Mouse (Mus musculus) skeletal muscle tissue, adult 2 months (tissue): ENCODE measurements at regions not wholly inside any gene's neighbourhood (a gene's known extent, or its start where the extent isn't known, plus 50 kb on each side); places are given as distances from the start of the nearest gene placed in this dataset.

Experiments
- DNase-seq: peaks from one replicate; pipeline ENCODE4 v3.0.0-alpha.2; 2012; ENCODE audit warnings: low read depth, low spot score

DNA sequence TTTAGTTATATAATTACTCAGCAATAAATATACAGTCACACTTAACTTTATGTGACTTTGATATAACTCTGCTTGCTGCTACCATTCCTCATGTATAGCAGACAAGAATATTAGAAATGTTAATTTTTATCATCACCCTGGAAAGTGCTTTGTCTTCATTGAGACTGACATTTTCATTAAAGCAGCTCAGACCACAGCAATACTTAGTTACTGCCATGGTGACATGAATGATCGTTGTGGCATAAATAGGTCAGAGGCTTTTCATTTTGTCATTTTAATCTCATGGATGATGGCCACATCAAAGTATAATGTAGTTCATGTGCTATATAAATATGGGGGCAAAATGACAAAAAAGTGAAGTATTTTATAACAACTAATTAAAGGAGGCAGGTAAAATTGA is 498.1 kb downstream of the Slc22a22 start:
- DNase-seq: no peak

DNA sequence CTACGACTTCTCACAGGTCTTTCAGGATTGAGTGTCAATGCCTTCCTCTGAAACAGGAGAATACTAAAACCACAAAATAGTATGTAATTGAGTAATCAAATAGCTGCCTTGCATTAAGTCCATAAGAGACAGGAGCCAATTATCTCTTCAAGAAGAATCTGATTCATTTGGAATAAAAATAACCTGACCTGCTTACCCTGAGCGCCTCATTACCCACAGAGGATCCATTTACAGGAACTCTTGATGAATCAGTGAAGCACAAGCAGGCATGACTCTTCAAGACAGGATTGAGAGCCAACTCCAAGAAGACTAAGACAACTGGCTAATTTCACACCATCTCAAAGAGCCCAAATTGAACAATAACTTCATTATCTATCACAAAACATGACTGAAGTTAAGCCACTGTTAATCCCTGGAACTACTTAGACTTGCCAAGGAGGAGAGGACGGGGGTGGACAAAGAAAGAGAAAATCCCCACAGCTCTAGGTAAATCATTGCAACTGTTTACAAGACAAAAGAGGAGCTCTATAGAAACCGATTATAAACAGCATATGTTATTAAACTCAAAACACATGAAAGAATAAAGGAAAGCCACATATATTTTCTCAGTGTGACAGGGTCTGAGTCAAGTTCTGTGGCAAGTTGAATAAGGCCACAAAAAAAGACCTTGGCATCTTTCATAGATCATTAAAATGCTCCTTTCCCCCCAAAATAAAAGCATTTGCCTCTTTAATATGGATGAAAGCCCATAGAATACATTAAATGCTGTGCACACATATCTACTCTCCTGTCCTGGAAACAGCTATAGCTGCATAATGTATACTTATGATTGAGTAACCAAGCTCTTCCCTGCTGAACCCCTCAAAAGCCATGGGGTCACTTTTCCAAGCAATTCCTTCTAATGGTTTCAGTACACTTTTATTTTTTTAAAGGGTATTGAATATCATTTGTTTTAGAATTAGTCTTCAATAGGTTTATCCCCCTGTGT is 501.7 kb downstream of the Slc22a22 start:
- no peak for DNase-seq

DNA sequence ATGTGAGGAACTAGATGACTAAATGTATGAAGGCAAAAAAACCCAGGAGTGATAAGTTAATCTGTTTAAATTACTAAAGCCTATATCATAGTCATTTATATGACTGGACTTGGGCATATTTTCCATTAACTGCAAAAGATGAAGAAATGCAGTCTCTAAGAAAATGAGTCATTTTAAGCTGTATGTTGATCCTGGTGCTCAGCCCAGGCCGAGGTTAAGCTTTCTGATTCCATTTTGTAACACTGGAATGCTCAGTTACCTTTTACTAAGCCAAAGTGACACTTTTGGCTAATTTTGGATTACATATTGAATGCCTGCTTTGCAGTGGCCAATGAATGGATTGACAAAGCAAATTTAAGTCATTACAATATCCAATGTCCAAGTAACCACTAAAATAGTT is 507.3 kb downstream of the Slc22a22 start:
- DNase-seq: no peak

DNA sequence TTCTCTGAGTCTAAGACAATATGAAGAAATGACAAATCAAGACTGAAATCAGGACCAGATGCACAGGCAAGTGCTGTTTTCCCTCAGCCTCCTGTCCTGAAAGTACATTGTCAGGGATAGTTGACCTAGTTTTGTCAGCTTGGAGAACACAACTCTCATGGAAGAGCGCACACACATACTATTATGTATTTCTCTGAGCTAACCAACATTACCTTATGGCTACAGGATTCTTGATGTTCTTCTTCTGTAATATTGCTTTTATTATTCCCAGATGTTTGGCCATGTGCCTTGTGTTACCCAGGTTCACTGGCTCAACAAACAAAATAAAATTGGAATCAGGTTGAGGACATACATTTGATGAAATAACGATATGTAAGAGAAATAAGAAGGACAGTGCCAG is 521.1 kb downstream of the Slc22a22 start:
- no peak for DNase-seq

DNA sequence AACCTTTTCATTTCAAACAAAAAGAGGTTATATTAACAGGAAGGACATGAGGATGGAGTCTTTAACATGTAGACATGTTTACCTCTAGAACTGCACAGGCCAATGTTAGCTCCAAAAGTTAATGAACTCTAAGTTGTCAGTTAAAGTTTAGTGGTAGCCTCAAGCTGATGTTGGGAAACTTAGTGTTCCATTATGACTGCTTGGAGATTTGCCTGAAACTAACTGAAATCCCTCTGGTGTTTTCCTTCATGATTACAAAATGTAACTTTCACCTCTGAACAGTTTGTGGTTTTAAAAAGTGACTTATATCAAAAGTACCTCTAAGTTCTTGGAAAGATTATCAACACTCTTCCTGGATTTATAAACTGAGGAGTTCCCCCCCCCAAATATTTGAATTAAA is 525.2 kb downstream of the Slc22a22 start:
- DNase-seq: no peak

DNA sequence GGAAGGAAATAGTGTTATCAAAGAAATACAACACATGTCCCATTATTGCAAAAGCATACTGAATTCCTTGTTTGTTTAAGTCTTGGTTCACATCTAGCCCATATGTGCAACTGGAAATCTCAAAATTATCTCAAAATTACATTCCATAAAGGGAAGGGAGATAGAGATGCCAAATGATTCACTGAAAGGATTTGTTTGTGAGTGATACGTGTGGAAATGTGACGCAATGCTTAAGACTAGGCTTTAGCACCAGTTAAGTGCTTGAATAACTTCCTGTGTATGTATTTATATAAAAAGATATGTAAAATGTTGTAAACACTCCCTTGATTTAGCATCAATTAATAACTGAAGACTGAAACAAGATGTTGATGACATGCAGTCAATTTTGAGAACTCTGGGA is 526.6 kb downstream of the Slc22a22 start:
- no peak for DNase-seq

DNA sequence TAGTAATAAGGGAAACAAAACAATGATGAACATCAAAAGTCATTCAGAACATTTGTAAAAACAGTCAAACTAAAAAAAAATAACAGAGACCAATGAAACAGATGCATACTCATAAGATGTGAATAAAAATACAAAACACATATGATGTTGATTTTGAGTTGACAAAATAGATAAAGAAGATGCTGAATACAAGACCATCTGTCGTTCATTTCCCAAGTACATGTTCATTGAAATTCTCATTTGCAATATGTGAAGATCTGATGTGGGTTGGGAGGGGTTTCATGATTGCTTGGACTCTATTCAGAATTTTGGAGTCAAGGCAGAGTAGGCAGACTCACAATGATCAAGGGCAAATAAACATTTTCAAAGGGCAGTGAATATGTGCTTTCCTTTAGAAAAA is 536.5 kb downstream of the Slc22a22 start:
- no peak for DNase-seq

DNA sequence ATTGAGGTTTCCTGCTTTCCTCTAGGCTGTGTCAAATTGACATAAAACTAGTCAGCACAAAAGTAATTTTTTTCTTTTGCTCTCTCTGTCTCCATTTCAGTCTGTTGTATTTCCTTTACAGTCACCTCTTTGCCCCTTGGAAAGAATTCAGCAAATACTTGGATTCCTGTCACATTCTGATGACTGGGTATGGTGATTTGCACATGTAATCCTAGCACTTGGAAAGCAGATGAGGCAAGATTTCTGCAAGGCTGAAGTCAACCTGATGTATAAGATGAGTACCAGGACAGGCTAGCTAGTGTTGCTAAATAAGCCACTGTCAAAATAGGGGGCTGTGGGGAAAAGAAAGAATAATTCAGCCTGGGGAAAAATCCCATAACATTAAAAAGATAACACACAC is 580.9 kb downstream of the Slc22a22 start:
- DNase-seq: no peak

DNA sequence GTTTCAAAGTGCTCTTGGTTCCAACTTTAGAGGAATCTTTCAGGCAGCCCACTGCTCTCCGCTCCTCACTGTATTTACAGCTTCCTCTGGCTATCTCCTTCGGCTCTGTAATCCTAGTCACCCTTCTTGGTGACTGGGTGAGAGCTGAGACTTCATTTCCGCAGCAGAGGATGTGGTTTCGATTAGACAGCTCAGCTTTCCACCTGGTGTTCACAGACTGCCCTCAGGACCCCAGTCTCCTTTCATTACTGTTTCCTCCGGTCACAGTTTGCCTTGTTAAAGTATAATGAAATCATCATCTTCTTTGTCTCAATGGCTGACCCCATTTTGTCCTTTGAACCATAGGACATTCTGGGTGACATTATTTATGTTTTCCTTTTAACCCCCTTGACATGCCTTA is 595.9 kb downstream of the Slc22a22 start:
- no peak for DNase-seq

DNA sequence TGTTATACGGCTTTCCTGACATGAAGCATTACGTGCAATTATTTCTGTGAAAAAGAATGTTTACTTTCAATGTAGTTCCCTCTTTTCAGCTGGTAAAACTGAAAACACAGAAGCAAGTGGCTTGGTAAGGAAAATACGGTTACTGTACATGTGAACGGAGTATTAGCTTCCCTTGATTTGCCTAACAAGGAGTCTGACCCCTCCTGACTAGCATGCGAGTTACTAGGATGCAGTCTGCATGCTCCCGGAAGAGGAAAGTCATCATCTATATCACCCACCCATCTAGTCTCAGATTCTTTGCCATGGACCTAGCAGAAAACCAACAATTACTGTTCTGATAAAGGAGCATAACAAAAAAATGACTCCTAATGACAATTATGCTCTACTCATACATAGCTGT is 611.5 kb downstream of the Slc22a22 start:
- no peak for DNase-seq

DNA sequence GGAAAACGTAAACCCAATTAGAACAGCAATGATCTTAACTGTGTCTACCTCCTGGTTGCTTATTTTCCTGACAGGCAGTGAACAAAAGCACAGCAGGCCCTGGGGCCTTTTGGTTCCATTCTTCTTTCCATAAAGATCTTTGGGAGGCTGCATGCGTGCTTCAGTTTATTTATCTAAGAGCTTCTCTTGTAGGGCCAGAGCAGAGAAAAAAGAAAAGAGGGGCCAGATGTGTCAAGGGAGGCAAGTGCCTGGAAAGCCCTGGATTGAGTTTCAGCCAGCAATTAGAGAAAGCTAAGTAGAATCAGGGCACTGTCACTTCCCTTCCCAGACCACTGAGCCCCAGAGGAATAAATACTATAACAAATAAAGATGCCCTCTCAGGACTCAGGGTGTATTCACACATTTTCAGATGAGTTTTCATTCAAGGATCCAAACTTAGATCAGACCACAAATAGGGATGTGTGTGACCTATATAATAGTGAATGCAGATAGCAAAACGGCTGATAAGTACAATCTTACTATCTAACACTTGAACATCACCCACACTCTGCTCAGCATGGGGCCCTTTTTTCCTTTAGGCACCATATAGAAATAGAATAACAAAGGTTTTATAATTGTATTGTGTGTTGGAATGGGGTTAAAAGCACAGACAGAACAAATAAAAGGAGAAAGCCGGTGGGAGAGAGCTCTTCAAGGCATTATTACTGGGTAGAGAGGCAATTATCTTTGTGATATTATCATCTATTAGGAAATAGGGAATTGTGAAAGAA is 612.2 kb downstream of the Slc22a22 start:
- no peak for DNase-seq

DNA sequence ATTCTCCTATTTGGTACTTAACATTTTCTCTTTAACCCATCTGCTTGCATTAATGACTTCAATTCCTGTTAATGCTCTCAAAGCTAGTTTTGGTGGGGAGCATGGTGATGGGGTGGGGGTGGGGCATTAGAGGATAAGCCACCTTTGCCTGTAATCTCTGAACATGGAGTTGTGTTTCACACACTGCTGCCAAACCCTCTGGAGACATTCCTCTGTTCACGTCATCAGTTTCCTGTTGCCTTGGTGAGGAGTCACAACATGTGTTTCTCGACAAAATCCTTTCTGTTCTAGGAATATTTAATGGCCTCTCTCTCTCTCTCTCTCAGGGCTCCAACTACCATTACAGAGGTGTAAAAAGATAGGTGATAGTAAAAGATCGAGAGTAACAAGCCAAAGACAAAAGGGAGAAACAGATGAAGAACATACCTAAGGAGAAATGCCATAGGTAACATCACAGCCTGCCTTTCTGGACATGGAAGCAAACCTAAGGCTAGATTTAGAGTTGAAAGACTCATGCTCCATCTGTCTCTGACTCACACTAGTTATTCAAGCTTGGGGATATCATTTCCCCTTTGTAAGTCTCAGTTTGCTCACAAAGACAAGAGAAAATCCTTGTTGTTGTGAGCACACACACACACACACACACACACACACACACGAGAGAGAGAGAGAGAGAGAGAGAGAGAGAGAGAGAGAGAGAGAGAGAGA is 618.6 kb downstream of the Slc22a22 start:
- peak; percentile 6 for DNase-seq

DNA sequence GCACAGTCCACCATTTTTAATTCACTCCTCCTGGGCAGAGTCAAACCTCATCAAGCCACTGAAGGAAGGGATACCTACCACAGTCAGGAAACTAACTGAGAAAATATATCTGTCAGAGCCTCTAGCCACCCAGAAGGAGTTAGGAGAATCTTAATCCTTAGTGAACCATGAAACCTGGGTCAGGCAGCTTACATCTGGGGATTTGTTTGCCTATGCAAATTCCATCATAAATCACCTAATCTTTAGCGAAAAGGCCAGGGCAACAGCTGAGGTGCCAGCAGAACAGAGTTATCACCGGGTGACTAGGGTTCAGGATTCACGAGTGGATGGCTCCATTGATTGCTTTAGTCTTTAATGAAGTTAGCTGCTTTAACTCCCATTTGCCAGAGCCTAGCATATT is 619.3 kb downstream of the Slc22a22 start:
- no peak for DNase-seq

DNA sequence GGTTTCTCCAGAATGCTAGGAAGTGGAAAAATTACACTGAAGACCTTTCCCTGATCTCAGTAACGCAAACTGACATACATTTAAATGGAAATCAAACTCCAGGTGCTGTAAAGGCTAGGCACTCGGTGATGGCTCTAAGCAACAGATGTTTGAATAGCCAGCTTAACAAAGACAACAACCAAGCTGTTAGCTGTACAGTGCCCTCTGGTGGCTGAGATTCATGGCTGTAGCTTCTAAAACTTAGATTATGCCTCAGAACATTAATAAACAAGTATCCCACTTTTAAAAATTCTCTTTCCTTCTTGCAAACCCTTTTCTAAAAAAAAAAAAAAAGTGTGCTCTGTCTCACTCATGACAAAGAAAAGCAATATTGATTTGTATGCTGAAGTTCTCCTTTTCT is 621.4 kb downstream of the Slc22a22 start:
- DNase-seq: peak; percentile 21

DNA sequence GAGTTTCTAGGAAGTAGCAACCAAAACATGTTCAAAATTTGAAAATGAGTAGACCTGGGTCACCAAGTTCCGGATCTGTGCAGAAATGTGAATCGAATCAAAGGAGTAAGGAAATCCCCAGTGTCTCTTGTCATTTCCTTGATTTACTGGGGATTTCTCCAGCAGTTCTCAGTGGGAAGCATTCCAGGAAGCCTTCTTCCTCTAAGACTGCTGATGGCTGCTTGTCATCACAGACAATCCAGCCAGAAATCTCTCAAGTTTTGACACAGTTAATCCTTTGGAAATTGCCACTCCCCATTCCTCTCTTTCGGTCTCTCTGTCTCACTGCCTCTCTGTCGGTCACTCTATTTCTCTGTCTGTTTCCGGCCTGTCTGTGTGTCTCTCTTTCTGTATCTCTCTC is 624.3 kb downstream of the Slc22a22 start:
- no peak for DNase-seq

DNA sequence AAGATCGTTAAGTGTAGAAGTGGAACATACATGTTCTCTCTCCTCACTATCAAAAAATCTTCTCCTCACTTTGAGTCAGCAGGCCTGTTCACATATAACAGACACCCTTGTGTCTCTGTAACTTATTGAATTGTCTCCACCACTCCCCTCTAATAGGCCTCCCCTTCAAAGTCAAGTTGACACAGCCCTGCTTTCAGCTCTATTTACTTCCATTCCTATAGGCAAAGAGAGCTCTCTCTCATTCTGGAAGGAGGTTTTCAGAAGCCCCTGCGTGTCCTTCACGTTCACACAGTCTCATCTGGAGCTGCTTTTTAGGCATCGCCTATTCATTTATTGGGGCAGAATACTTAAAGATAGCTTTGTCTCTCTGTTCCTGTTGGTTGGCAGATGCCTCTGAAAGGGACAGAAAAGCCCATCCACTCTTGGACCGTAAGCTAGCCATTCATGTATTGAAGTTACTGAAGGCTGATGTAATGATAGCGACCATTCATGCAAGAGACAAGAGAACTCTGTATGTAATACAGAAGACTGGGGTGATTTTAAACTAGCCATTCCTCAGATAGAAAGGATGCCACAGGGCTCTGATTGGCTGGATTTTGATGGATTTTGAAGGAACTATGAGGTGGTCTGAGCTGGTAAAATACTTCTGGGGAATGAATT is 629.8 kb downstream of the Slc22a22 start:
- DNase-seq: no peak

DNA sequence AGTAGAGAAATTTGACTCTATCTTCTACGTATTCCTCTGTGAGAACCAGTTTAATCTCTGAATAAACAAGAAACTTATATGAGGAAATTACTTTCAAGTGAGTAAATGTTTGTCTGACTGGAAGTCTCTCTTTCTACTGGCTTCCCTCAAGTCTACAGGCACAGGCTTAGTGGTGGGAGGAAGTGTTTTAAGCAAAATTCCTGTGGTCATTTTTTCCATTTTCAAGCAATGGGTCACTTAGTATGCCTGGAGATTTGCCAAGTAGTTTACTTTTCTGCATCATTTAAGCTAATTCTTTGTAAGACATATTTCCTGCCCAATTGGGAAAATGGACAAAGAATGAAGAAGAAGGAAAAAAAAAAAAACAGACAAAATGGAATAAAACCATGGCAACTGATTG is 632.9 kb downstream of the Slc22a22 start:
- DNase-seq: peak; percentile 7

DNA sequence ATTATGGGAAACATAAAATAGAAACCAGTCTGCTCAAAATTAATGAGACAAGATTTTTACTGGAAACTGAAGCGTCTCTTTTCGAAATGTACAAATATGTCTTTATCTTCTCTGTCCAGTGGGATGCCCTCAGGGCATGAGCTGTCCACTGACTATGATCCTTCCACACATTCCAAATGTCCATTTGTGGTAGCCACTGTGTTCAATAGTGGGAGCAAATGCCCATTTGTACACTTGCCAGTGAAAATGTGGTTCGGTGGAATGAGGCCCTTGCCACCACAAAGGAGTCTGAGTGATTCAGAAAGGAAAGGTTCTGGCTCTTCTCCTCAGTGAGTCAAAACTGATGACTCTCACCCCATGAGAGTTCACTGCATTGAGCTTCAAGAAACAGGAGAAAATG is 635.9 kb downstream of the Slc22a22 start:
- no peak for DNase-seq

DNA sequence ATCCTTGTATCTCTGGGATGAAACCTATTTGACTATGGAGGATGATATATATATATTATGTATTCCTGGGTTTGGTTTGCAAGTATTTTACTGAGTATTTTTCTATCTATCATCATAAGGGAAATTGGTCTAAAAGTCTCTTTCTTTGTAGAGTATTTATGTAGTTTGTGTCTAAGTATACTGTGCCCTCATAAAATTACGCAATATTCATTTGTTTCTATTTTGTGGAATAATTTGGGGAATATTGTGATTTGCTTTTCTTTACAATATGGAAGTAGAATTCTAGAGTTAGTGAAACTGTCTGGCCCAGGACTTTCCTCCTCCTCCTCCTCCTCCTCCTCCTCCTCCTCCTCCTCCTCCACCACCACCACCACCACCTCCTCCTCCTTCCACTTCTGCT is 640.1 kb downstream of the Slc22a22 start:
- DNase-seq: no peak

DNA sequence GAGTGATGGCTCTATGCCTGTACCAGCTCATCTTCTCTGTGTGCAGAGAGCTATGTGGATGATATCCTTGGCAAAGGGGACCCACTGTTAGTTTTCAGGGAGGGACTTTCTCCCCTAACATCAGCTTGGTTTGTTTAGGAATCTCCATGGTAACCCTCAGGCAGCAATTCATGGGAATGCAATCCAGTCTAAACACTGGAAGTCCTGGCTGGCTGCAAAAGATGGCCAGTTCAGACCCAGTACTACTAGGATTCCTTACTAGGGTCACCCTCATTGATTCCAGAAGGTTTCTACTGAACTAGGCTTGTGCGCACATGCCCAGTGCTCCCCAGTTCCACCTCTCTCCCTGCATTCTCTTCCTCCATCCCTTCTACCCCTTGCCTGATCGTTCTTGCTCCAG is 642.8 kb downstream of the Slc22a22 start:
- DNase-seq: no peak

DNA sequence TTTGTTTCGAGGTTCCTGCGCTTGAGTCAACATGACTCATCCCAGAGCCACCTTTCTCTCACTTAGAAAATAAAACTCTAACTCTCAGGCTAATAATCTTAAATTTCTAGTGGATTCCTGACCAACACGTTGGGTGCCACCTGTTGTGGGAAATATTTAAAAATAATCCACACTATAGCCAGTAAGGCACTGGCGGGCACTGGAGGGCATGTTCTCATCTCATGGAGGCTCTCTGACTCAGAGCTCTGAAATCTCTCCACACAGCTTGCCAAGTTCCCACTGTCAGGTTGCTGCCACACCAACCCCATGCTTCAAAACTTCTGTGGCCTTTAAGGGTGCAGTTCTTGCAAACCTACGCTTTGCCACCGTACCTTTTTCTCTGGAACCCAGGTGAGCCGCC is 644.8 kb downstream of the Slc22a22 start:
- DNase-seq: no peak
